Mouse (Mus musculus): ENCODE measurements around the gene Glis3. TPM values are rescaled to one million over a fixed set of nuclear protein-coding genes. Genes with fewer than 3 reads are reported as not detected.

Gene Glis3
- polyA plus RNA-seq, 1 experiment from 2014 or later: 2.0 TPM

DNA sequence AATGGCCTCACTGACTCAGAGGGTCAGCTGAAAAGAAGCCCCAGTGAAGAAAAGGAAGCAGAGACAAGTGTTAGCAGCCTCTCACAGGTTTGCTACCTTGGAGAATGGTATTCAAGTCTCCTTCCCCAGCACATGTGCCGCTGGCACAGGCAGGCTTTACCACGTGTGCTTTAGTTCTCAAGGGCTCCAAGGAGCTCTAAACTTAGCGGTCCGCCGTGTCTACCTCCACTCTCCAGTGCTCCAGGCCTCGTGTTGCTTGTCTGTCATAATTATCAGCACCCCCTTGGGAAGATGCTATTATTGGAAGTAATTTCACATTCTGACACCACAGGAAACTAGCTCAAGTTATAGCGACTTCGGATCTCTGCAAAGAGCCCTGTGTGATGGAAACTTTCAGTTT is 344.0 kb downstream of the Glis3 start:
- no peak overlapping the region for H3K4me2 ChIP-seq (replicated peaks; ENCODE audit: low read depth, low read length)
- no peaks in the 10 kb centered on the region for H3K9me3 ChIP-seq (ENCODE audit: low read length)
- no peak for TF ChIP-seq EP300 (IDR thresholded peaks at IDR 0.05)
- TF ChIP-seq CTCF (IDR thresholded peaks at IDR 0.05): no peak
- DNase-seq (ENCODE audit: low spot score) (no peak), ATAC-seq (no peak)
- H3K4me1 ChIP-seq (ENCODE audit: insufficient read depth, low read depth, low read length): no peaks in the 10 kb centered on the region
- no peak overlapping the region for H3K4me3 ChIP-seq (ENCODE audit: low read depth, low read length)
- H3K9ac ChIP-seq (replicated peaks; ENCODE audit: low read depth): no peak overlapping the region
- WGBS: 55% methylated on average over 8 of the region's 8 CpGs
- no peak overlapping the region for H3K27ac ChIP-seq (ENCODE audit: low read length)
- H3K27me3 ChIP-seq (replicated peaks; ENCODE audit: insufficient read depth, low read length): no peaks in the 10 kb centered on the region
- no peaks in the 10 kb centered on the region for H3K36me3 ChIP-seq (ENCODE audit: insufficient read depth, low read length)

GRCm38 (mm10) chr19:28333007-28333766 is 346.7 kb downstream of the Glis3 start:
- 47% methylated on average over 11 of the region's 11 CpGs for WGBS
- no peaks in the 10 kb centered on the region for H3K4me1 ChIP-seq (ENCODE audit: insufficient read depth, low read depth, low read length)
- no peak overlapping the region for H3K9ac ChIP-seq (replicated peaks; ENCODE audit: low read depth)
- H3K4me2 ChIP-seq (replicated peaks; ENCODE audit: low read depth, low read length): no peak overlapping the region
- ATAC-seq (no peak), DNase-seq (ENCODE audit: low spot score) (no peak)
- TF ChIP-seq CTCF (IDR thresholded peaks at IDR 0.05): no peak
- TF ChIP-seq EP300 (IDR thresholded peaks at IDR 0.05): no peak
- no peaks in the 10 kb centered on the region for H3K36me3 ChIP-seq (ENCODE audit: insufficient read depth, low read length)
- H3K27me3 ChIP-seq (replicated peaks; ENCODE audit: insufficient read depth, low read length): no peaks in the 10 kb centered on the region
- H3K4me3 ChIP-seq (ENCODE audit: low read depth, low read length): no peak overlapping the region
- no peak overlapping the region for H3K27ac ChIP-seq (ENCODE audit: low read length)
- H3K9me3 ChIP-seq (ENCODE audit: low read length): no peaks in the 10 kb centered on the region

- no peak overlapping the region for H3K4me2 ChIP-seq (replicated peaks; ENCODE audit: low read depth, low read length)
- ATAC-seq (peak; percentile 57), DNase-seq (ENCODE audit: low spot score) (peak; percentile 22)
- TF ChIP-seq EP300 (IDR thresholded peaks at IDR 0.05): peak; percentile 85
- TF ChIP-seq CTCF (IDR thresholded peaks at IDR 0.05): no peak
- H3K4me3 ChIP-seq (ENCODE audit: low read depth, low read length): no peak overlapping the region
- H3K9me3 ChIP-seq (ENCODE audit: low read length): no peaks in the 10 kb centered on the region
- no peaks in the 10 kb centered on the region for H3K36me3 ChIP-seq (ENCODE audit: insufficient read depth, low read length)
- WGBS: 30% methylated on average over 16 of the region's 16 CpGs
- H3K9ac ChIP-seq (replicated peaks; ENCODE audit: low read depth): no peak overlapping the region
- H3K27ac ChIP-seq (ENCODE audit: low read length): no peak overlapping the region
- no peaks in the 10 kb centered on the region for H3K4me1 ChIP-seq (ENCODE audit: insufficient read depth, low read depth, low read length)
- no peaks in the 10 kb centered on the region for H3K27me3 ChIP-seq (replicated peaks; ENCODE audit: insufficient read depth, low read length)
Measured at GRCm38 (mm10) chr19:28328444-28329110, 351.3 kb downstream of the Glis3 start.

GRCm38 (mm10) chr19:28327536-28327935 is 352.3 kb downstream of the Glis3 start:
- TF ChIP-seq CTCF (IDR thresholded peaks at IDR 0.05) (no peak), EP300 (IDR thresholded peaks at IDR 0.05) (no peak)
- ATAC-seq (no peak), DNase-seq (ENCODE audit: low spot score) (no peak)
- no peaks in the 10 kb centered on the region for H3K27me3 ChIP-seq (replicated peaks; ENCODE audit: insufficient read depth, low read length)
- no peaks in the 10 kb centered on the region for H3K4me1 ChIP-seq (ENCODE audit: insufficient read depth, low read depth, low read length)
- no peaks in the 10 kb centered on the region for H3K9me3 ChIP-seq (ENCODE audit: low read length)
- no peak overlapping the region for H3K9ac ChIP-seq (replicated peaks; ENCODE audit: low read depth)
- H3K36me3 ChIP-seq (ENCODE audit: insufficient read depth, low read length): no peaks in the 10 kb centered on the region
- H3K4me3 ChIP-seq (ENCODE audit: low read depth, low read length): no peak overlapping the region
- no peak overlapping the region for H3K27ac ChIP-seq (ENCODE audit: low read length)
- no peak overlapping the region for H3K4me2 ChIP-seq (replicated peaks; ENCODE audit: low read depth, low read length)
- 87% methylated on average over 5 of the region's 5 CpGs for WGBS

GRCm38 (mm10) chr19:28306036-28306435 is 373.8 kb downstream of the Glis3 start:
- Histone ChIP-seq H3K27me3 (replicated peaks; ENCODE audit: insufficient read depth, low read length) (no peaks in the 10 kb centered on the region), H3K4me3 (ENCODE audit: low read depth, low read length) (no peak overlapping the region), H3K9ac (replicated peaks; ENCODE audit: low read depth) (no peak overlapping the region), H3K9me3 (ENCODE audit: low read length) (no peaks in the 10 kb centered on the region), H3K4me1 (ENCODE audit: insufficient read depth, low read depth, low read length) (no peaks in the 10 kb centered on the region), H3K4me2 (replicated peaks; ENCODE audit: low read depth, low read length) (no peak overlapping the region), H3K36me3 (ENCODE audit: insufficient read depth, low read length) (no peaks in the 10 kb centered on the region), H3K27ac (ENCODE audit: low read length) (no peak overlapping the region)
- 40% methylated on average over 6 of the region's 6 CpGs for WGBS
- ATAC-seq (no peak), DNase-seq (ENCODE audit: low spot score) (no peak)
- TF ChIP-seq EP300 (IDR thresholded peaks at IDR 0.05) (no peak), CTCF (IDR thresholded peaks at IDR 0.05) (no peak)

GRCm38 (mm10) chr19:28305510-28305909 is 374.4 kb downstream of the Glis3 start:
- Histone ChIP-seq H3K27ac (ENCODE audit: low read length) (no peak overlapping the region), H3K4me3 (ENCODE audit: low read depth, low read length) (no peak overlapping the region), H3K36me3 (ENCODE audit: insufficient read depth, low read length) (no peaks in the 10 kb centered on the region), H3K4me2 (replicated peaks; ENCODE audit: low read depth, low read length) (no peak overlapping the region), H3K27me3 (replicated peaks; ENCODE audit: insufficient read depth, low read length) (no peaks in the 10 kb centered on the region), H3K9ac (replicated peaks; ENCODE audit: low read depth) (no peak overlapping the region), H3K4me1 (ENCODE audit: insufficient read depth, low read depth, low read length) (no peaks in the 10 kb centered on the region), H3K9me3 (ENCODE audit: low read length) (no peaks in the 10 kb centered on the region)
- no peak for DNase-seq (ENCODE audit: low spot score)
- ATAC-seq: no peak
- TF ChIP-seq CTCF (IDR thresholded peaks at IDR 0.05) (no peak), EP300 (IDR thresholded peaks at IDR 0.05) (no peak)
- 50% methylated on average over 4 of the region's 4 CpGs for WGBS
